Mouse (Mus musculus): ENCODE results near the gene Ryk.

Ryk gene

GRCm38 (mm10) chr9:102859963-102860362, 25.2 kb downstream of the Ryk start:
- no peak for DNase-seq

GRCm38 (mm10) chr9:102860802-102861469, 26.2 kb downstream of the Ryk start:
- no peak for DNase-seq

- no peak for DNase-seq
Observed at GRCm38 (mm10) chr9:102861789-102862188, 27.1 kb downstream of the Ryk start.

GRCm38 (mm10) chr9:102862260-102862659, 27.5 kb downstream of the Ryk start:
- DNase-seq: no peak

- peak in 1 of 2 experiments; percentile 41 for DNase-seq
Observed at GRCm38 (mm10) chr9:102863876-102864545, 29.3 kb downstream of the Ryk start.

- DNase-seq: no peak
Observed at GRCm38 (mm10) chr9:102864931-102865330, 30.2 kb downstream of the Ryk start.

- no peak for DNase-seq
Observed at GRCm38 (mm10) chr9:102865946-102866737, 31.4 kb downstream of the Ryk start.

GRCm38 (mm10) chr9:102866893-102867292, 32.2 kb downstream of the Ryk start:
- DNase-seq: peak; percentile 78 to 86

- DNase-seq: no peak
Observed at GRCm38 (mm10) chr9:102867516-102867915, 32.8 kb downstream of the Ryk start.

GRCm38 (mm10) chr9:102868451-102868850, 33.7 kb downstream of the Ryk start:
- DNase-seq: peak; percentile 32 to 43

- DNase-seq: no peak
Observed at GRCm38 (mm10) chr9:102876054-102876690, 41.5 kb downstream of the Ryk start.

- DNase-seq: no peak
Observed at GRCm38 (mm10) chr9:102877916-102878315, 43.2 kb downstream of the Ryk start.

- DNase-seq: peak; percentile 59 to 60
Observed at GRCm38 (mm10) chr9:102879545-102879944, 44.8 kb downstream of the Ryk start.

- DNase-seq: no peak
Observed at GRCm38 (mm10) chr9:102884703-102885102, 50.0 kb downstream of the Ryk start.

GRCm38 (mm10) chr9:102890166-102890565, 55.4 kb downstream of the Ryk start:
- DNase-seq: no peak

GRCm38 (mm10) chr9:102892480-102893355, 58.0 kb downstream of the Ryk start:
- DNase-seq: no peak

GRCm38 (mm10) chr9:102893356-102893870, 58.7 kb downstream of the Ryk start:
- no peak for DNase-seq

- no peak for DNase-seq
Observed at GRCm38 (mm10) chr9:102899916-102900315, 65.2 kb downstream of the Ryk start.

- no peak for DNase-seq
Observed at GRCm38 (mm10) chr9:102902308-102902707, 67.6 kb downstream of the Ryk start.

- DNase-seq: no peak
Observed at GRCm38 (mm10) chr9:102904952-102905351, 70.2 kb downstream of the Ryk start.

GRCm38 (mm10) chr9:102906781-102907180, 72.1 kb downstream of the Ryk start:
- no peak for DNase-seq
